Mouse (Mus musculus) heart, postnatal 4 days (tissue): ENCODE data around the gene Psme4. TPM values are rescaled to one million over a fixed set of nuclear protein-coding genes. Genes with fewer than 3 reads are reported as not detected.
"Not testable (repeated sequence)": the region's sequence is repeated elsewhere in the genome, so short reads cannot be mapped to it uniquely, and the experiment has no call there.

Experiments
- DNase-seq: peaks from one replicate; pipeline ENCODE4 v3.0.0; 2021
- total RNA-seq, 2 experiments: library from RNA; stranded (reverse); gene quantifications; 2 replicates each; pipeline ENCODE4 v1.2.3; 2021

The Psme4 gene
- total RNA-seq: 10 to 100 TPM; 67.1 to 70.4 TPM

- DNase-seq: peak; percentile 97
Measured at GRCm38 (mm10) chr11:30771267-30771903, at the start of gene Psme4. Psme4 (plus strand) TSS chr11:30771726.

DNA sequence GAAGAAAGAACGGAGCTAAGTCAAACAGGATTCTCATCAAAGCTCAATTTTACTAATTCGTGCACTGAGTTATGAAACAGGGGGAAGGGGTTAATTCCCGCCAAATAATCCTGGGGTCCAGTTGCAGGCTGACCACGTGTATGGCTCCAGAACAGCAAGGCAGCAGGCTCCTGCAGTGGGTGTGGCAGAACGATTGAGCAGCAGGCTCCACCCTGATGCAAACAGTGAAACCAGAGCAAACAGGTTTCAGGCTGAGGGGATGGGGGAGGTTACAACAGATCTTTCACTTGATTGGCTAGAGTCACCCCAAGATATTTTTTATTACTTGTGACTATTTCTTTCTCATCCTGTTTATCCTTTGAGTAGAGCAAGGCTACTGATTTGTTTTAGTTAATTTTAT is 48.1 kb upstream of the Psme4 start:
- no peak for DNase-seq

DNA sequence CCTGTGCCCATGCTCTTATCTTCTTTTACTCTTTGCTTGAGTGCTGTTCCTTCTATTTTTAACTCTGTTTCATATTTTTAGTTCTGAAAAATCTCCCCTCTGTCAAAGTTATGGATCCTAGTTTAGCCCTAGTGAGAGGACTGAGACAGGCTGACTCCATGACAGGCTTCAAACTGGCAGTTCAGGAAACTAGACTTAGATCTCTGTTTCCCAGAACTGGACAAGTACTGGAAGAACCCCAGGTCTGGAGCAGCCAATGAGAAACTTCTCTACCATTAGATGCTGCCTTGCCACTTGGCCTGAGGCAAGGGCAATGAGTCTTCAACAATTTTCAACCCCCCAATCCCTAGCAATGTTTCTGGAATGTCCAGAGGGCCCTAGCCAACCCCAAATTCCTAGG is 40.8 kb upstream of the Psme4 start:
- no peak for DNase-seq

- no peak for DNase-seq
Measured at GRCm38 (mm10) chr11:30733376-30733775, 38.1 kb upstream of the Psme4 start.

DNA sequence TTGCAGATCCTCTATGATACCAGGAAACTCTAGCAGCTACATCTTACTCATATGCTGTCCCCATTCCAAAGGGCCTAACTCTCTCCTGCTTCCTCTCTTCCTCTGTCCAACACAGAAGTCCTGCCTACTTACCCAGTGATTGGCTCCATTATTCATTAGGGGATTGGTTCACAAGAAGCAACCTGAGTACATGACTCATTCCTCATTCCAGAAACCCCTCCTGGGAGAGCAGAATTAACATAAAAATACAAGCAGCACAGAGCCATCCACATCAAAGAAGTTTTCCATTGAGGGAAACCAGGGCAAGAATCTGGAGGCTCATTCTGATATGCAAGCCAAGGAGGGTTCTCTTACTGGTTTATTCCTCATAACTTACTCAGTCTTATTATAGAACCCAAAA is 27.5 kb upstream of the Psme4 start:
- DNase-seq: no peak

DNA sequence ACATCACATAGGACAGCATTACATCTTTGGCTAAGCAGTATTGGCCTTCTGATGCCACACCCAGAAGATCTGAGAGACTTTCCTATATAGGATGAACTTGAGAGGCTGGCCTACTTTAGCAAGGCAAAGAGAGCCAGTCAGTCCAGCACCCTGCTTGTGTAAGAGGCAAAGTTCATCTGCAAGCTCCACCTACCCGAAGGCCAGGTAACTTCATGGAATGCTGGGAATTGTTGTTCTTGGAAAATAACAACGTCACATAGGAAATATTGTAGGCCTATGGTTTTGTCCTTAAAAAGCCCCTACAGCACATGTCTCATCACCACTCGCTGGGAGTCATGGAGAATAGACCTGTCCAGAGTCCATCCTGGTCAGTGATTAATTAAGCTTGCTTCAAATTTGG is 22.6 kb upstream of the Psme4 start:
- DNase-seq: no peak

DNA sequence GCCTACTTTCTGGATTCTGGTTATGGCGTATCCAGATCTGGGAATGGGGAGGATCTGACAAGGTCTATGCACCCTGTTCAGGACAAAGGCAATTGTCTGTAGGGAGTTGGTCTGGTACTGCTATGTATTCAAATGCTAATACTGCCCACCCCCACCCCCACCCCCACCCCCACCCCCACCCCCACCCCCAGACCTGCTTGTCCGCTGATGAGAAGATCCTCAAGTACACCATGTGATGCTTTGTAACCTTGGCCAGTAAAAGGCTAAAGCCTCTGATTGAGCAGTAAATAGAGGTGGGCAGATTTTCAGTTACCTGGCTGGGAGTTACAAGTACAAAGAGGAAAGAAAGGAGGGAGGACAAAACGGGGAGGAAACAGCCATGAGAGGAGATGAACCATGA is 21.9 kb upstream of the Psme4 start:
- no peak for DNase-seq

DNA sequence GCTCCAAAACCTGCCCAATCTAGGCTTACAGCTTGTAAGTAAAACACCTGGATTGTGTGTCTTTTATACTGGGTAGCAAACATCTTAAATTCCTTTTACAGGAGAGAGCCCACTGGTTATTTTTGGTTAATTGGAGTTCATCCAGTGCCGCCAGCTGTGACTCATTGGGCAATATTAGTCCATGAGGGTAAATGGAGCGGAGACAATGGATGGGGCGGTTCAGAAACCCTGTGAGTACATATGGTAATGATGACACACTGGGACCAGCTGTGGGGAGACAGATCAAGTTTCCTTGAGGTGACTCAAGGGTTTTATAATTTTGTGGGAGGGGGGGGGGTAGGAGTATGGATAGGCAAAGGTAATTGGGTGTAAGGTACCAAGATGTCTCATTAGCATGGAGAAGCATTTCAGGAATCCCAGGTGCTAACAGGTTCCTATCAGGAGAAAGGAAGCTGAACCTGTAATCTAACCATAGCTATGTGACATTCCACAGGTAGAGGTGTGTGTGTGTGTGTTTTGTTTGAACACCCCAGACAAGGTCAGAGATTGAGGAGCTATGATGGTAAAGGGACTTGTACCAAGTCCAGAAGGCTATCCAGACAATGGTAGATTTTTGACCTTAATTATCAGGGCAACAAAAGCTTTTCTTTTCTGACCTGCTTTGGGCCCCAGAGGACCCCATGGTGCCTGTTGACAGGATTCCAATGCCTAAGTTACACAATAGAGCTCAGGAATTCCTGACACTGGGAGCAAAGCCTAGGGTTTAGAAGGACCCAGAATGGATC is 21.3 kb upstream of the Psme4 start:
- DNase-seq: no peak

DNA sequence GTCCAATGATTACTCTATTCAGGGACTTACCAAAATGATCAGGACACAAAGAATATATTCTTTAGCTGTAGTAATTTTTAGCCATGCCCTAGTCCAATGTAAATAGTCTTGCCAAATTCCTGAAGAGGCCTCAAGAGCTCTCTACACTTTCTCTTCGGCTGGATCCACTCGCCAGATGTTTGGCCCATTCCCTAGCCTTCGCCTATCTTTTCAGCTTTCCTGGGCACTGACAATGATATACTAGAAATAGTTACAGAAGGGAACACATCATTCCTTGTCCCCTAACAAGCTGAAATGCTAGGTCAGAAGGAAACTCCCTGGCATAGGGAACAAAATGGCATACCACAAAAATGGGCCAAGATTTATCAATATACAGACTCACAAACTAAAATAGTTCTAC is 18.6 kb upstream of the Psme4 start:
- DNase-seq: no peak

- not testable (repeated sequence) for DNase-seq
Measured at GRCm38 (mm10) chr11:30754486-30754854, 17.1 kb upstream of the Psme4 start.

- peak; percentile 39 for DNase-seq
Measured at GRCm38 (mm10) chr11:30754855-30755530, 16.5 kb upstream of the Psme4 start.

- no peak for DNase-seq
Measured at GRCm38 (mm10) chr11:30761381-30761780, 10.1 kb upstream of the Psme4 start.

DNA sequence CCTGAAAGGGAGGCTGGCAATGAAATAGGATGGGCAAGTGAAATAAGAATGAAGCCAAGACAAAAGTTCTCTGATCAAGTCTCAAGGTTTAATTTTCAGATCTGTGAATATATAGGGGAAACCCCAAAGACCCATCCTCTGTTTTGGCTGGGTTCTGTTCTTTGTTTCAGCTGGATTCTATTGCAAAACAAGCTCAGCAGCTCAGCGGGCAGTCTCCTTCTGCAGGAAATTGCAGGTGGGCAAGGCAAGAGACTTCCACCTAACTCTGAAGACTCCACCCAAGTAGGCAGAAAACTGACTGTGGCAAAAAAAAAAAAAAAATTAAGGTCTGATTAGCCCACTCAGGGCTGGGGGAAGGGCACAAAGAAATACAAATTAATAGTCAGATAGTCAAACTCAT is 9.6 kb upstream of the Psme4 start:
- no peak for DNase-seq

DNA sequence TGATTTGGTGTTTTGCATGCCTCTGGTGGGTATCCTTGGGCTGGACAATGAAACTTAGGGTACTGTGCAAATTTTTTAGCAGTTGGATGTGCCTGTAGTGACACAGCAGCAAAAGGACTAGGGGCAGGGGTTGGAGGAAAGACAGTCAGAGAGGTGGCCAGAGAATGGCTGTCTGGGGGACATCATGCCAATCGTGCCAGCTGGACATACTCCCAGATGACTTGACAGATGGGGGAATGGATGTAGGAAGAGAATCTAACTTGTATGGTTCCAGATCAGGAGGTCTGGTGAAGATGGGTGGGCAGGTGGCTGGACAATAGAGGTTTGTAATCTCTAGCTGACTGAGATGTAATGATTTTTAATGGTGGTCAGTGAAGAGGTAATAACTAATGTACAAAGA is 6.5 kb upstream of the Psme4 start:
- DNase-seq: no peak

- no peak for DNase-seq
Measured at GRCm38 (mm10) chr11:30770817-30771216, 709 bp upstream of the Psme4 start.

DNA sequence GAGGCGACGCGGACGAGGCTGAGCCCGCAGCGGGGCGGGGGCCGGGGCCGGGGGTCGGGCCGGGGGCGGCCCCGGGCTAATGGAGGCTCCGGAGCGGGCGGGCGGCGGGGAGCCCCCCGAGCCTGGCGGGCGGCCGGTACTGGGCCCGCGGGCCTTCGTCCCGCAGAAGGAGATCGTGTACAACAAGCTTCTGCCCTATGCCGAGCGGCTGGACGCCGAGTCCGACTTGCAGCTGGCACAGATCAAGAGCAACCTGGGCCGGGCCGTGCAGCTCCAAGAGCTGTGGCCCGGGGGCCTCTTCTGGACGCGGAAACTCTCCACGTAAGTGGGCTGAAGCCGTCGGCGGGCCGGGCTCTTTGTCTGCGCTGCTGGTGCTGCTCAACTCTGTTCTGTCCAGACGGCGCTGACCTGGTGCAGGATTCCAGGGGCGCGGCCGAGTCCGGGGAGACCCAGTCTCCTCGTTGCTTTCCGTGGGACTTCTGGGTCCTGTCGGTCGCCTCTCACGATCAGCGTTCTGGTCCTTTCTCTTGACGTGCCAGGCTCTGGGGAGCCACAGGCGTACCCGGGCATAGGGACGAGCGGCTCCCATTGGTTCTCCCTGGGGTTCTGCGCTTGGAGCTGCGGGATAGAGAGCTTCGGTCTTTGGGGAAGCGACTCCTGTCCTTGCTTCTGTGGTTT is 517 bp downstream of the Psme4 start:
- peak; percentile 64 for DNase-seq

DNA sequence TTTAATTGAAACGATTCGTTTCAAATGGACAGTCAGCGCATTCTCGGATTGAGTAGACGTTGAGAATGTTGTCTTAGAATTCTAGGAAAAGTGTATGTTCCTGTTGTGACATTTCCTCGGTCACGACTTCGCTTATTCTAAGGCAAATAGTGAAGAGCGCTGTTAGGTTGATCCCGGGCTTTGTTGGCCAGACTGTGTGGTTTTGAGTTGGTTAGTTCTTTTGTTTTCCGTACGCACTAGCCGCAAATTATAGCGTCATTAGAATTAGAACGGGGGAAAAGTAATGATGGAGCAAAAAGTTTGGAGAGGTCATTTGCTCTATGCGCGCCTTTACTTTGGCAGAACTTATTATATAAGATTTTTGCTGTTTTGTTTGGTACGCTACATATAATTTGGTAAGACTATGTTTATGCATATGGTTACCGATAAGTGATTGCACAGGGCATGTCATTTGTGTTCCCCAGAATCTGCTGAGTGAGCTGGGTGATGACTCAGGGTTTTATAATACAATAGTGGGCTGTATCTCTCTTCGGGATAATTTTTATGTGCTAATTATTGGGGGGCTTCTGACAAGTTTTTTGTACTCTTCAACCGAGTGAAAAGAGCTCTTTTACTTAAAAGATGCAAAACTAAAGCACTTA is 1.4 kb downstream of the Psme4 start:
- no peak for DNase-seq

DNA sequence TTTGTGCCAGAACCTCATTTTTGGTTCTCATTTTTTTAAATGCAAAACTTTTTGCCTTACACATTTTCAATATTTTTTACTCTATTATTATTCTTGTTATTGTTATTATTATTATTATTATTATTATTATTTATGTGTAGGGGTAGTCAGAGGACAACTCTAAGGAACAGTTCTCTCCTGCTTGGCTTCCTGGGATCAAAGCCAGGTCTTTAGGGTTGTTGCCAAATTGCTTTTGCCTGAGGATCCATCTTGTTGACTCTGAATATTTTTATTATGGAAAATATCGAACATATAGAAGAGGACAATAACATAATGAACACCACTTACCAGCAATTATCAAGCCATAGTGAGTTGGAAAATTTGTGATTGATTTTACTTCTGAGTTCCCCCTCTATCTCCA is 3.1 kb downstream of the Psme4 start:
- DNase-seq: no peak

GRCm38 (mm10) chr11:30777498-30777897 is 6.0 kb downstream of the Psme4 start:
- DNase-seq: no peak

GRCm38 (mm10) chr11:30780893-30781292 is 9.4 kb downstream of the Psme4 start:
- no peak for DNase-seq

GRCm38 (mm10) chr11:30781612-30782011 is 10.1 kb downstream of the Psme4 start:
- DNase-seq: no peak

DNA sequence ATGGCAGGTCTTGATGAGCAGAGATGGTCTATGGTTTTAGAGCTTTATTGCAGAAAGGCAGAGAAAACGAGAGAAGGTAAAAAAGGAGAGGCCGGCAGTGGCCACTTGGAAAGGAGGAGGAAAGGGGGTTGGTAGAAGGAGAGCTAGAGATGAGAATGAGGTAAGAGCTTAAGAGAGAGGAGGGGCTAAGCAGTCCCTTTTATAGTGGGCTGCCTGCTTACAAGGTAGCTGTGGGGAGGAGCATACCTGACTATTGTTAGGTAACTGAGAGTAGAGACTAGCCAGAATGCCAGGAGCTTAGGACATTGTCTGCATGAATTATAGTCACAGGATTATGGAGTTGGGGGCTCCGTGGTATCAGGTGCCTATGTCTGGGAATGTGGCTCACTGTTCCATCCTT is 14.0 kb downstream of the Psme4 start:
- no peak for DNase-seq
